Mouse (Mus musculus) sigmoid colon, adult 10 weeks (tissue): ENCODE data around the gene Ezh1. TPM values are rescaled to one million over a fixed set of nuclear protein-coding genes. Genes with fewer than 3 reads are reported as not detected.

Source experiments
- polyA plus RNA-seq: library from polyadenylated mRNA; stranded (reverse); fragments of 350-450 nt; fragmentation: Illumina TruSeq; extraction: RNeasy Lipid Tissue Mini Kit (QIAGEN cat#74804); gene quantifications from one replicate; pipeline ENCODE4 v1.2.3, GENCODE M21; 2014; ENCODE audit warnings: low read depth, low replicate concordance

Ezh1 gene
- polyA plus RNA-seq = 48.0 TPM

GRCm38 (mm10) chr11:101226065-101226701 is at the start of gene Ezh1:
Ezh1 (minus strand) TSS chr11:101226463.

GRCm38 (mm10) chr11:101259948-101260825 is 33.9 kb upstream of the Ezh1 start, which contains the start of gene Wnk4:
Wnk4 (plus strand) TSS chr11:101260567.

GRCm38 (mm10) chr11:101253613-101254389 is 27.5 kb upstream of the Ezh1 start, which contains the start of gene Vps25:
Vps25 (plus strand) TSS chr11:101253707.

GRCm38 (mm10) chr11:101245855-101246701 is 19.8 kb upstream of the Ezh1 start, which contains the start of gene Ramp2:
Ramp2 (plus strand) TSS chr11:101246028.

GRCm38 (mm10) chr11:101174851-101175628 is 51.2 kb downstream of the Ezh1 start, which contains the start of gene Ccr10:
Ccr10 (minus strand) TSS chr11:101175443.

GRCm38 (mm10) chr11:101170811-101171610 is 55.3 kb downstream of the Ezh1 start, which contains the start of gene Plekhh3:
Plekhh3 (minus strand) TSS chr11:101171351.

GRCm38 (mm10) chr11:101170354-101170810 is 55.9 kb downstream of the Ezh1 start, which contains the start of gene Cntnap1:
Cntnap1 (plus strand) TSS chr11:101170523.

GRCm38 (mm10) chr11:101155728-101156371 is 70.4 kb downstream of the Ezh1 start, which contains the start of gene Tubg2:
Tubg2 (plus strand) TSS chr11:101155907.

Other genes with a start within 250 kb of the Ezh1 start
- gene Atp6v0a1, start 217.0 kb downstream of the Ezh1 start, polyA plus RNA-seq = 69.0 TPM
- 0.47 TPM for gene Naglu, start 156.5 kb downstream of the Ezh1 start, polyA plus RNA-seq
- gene Hsd17b1, start 148.1 kb downstream of the Ezh1 start, polyA plus RNA-seq = not detected
- gene Coasy, start 143.9 kb downstream of the Ezh1 start, polyA plus RNA-seq = 2.2 TPM
- 98.1 TPM for gene Mlx, start 139.2 kb downstream of the Ezh1 start, polyA plus RNA-seq
- gene Psmc3ip, start 131.0 kb downstream of the Ezh1 start, polyA plus RNA-seq = 0.88 TPM
- 54.4 TPM for gene Retreg3, start 106.6 kb downstream of the Ezh1 start, polyA plus RNA-seq
- 0.98 TPM for gene Tubg1, start 106.5 kb downstream of the Ezh1 start, polyA plus RNA-seq
- gene Tubg2, start 70.6 kb downstream of the Ezh1 start, polyA plus RNA-seq = 0.25 TPM
- gene Cntnap1, start 55.9 kb downstream of the Ezh1 start, polyA plus RNA-seq = 0.28 TPM
- gene Plekhh3, start 55.1 kb downstream of the Ezh1 start, polyA plus RNA-seq = 1.8 TPM
- not detected for gene Ccr10, start 51.0 kb downstream of the Ezh1 start, polyA plus RNA-seq
- 4.3 TPM for gene Ramp2, start 19.6 kb upstream of the Ezh1 start, polyA plus RNA-seq
- gene Vps25, start 27.2 kb upstream of the Ezh1 start, polyA plus RNA-seq = 81.9 TPM
- gene Wnk4, start 34.1 kb upstream of the Ezh1 start, polyA plus RNA-seq = 1.0 TPM
- 8.1 TPM for gene Cntd1, start 52.5 kb upstream of the Ezh1 start, polyA plus RNA-seq
- 9.6 TPM for gene Coa3, start 52.7 kb upstream of the Ezh1 start, polyA plus RNA-seq
- gene Becn1, start 75.8 kb upstream of the Ezh1 start, polyA plus RNA-seq = 138 TPM
- 161 TPM for gene Psme3, start 89.8 kb upstream of the Ezh1 start, polyA plus RNA-seq
- 0.38 TPM for gene Aoc2, start 98.6 kb upstream of the Ezh1 start, polyA plus RNA-seq
- gene Aoc3, start 104.1 kb upstream of the Ezh1 start, polyA plus RNA-seq = 15.5 TPM
- not detected for gene G6pc, start 141.1 kb upstream of the Ezh1 start, polyA plus RNA-seq
- gene Aarsd1, start 191.2 kb upstream of the Ezh1 start, polyA plus RNA-seq = 5.4 TPM
- not detected for gene Gm27029, start 198.3 kb upstream of the Ezh1 start, polyA plus RNA-seq
- gene Rundc1, start 198.6 kb upstream of the Ezh1 start, polyA plus RNA-seq = 3.9 TPM
- gene Ptges3l, start 198.9 kb upstream of the Ezh1 start, polyA plus RNA-seq = 4.9 TPM
- 57.4 TPM for gene Rpl27, start 215.8 kb upstream of the Ezh1 start, polyA plus RNA-seq
- gene Ifi35, start 221.9 kb upstream of the Ezh1 start, polyA plus RNA-seq = 2.3 TPM
- gene Rnd2, start 238.5 kb upstream of the Ezh1 start, polyA plus RNA-seq = 3.3 TPM
- 1.4 TPM for gene Vat1, start 239.8 kb upstream of the Ezh1 start, polyA plus RNA-seq